Mouse (Mus musculus) lung, postnatal 4 days (tissue): ENCODE results near the gene Sf3b1.

Experiments
- DNase-seq, 2 experiments: peaks; one replicate each; pipeline ENCODE4 v3.0.0; 2021

Sf3b1 gene

DNA sequence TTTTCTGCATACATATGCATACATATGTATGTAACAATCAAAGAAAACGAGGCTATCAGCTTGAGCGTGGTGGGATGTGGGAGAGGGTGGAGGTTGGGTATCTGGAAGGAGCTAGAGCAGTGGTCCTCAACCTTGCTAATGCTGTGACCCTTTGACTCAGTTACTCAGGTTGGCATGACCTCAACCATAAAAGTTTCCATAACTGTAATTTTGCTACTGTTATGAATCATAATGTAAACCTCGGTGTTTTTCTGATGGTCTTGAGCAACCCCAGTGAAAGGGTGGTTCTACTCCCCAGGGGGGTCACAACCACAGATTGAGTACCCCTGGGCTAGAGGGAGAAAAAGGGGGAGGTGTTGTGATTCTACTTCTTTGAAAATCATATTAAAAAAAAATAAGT is 91.8 kb downstream of the Sf3b1 start:
- no peak for DNase-seq
